Mouse (Mus musculus) cortical plate, adult 2 months (tissue): ENCODE results near the gene Fancc.

Experiments
- CTCF ChIP-seq: fragments of 200-500 bp; IDR thresholded peaks from 2 replicates; pipeline ENCODE4 v1.5.1; 2011; ENCODE audit warnings: mild to moderate bottlenecking, control low read depth, low read length; ENCODE audit not compliant: insufficient read depth; ENCODE audit errors: extremely low read depth
- POLR2A ChIP-seq: fragments of 200-500 bp; IDR thresholded peaks from 2 replicates; pipeline ENCODE4 v1.6.1; 2011; ENCODE audit warnings: mild to moderate bottlenecking, low read length, control low read depth; ENCODE audit not compliant: insufficient read depth; ENCODE audit errors: extremely low read depth

DNA sequence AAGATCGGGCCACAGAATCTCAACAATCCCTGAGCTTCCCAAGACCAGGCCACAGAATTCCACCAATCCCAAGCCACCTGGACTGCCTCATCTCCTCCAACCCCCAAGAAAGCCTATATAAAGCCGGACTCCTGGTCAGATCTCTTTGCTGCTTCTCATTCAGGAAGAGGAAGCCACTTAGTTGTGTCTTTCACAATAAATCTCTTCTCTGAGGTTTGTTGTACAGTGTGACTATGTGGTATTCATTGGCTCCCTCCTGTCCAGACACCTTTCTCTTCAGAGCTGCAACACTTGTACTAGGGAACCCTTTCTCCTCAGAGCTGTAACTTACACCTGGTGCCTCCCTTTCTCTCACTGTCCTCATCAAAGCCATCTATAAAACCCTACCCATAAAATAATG is 92.4 kb downstream of the Fancc start:
- no peak for TF ChIP-seq POLR2A
- TF ChIP-seq CTCF, result no peak
